Mouse (Mus musculus): ENCODE data around the gene Elf3. TPM values are rescaled to one million over a fixed set of nuclear protein-coding genes. Genes with fewer than 3 reads are reported as not detected.

The Elf3 gene
- polyA plus RNA-seq, 1 experiment from 2014 or later: 1.0 TPM

GRCm38 (mm10) chr1:135271371-135271770 lies 13.0 kb upstream of the Elf3 start:
- Histone ChIP-seq H3K27ac (ENCODE audit: low read depth, low read length) (no peak overlapping the region), H3K4me3 (ENCODE audit: low read depth, low read length) (no peak overlapping the region), H3K9me3 (replicated peaks; ENCODE audit: control insufficient read depth, low read length) (no peaks in the 10 kb centered on the region), H3K27me3 (ENCODE audit: control insufficient read depth, insufficient read depth, low read length) (no peaks in the 10 kb centered on the region), H3K9ac (ENCODE audit: low read depth, low read length) (no peak overlapping the region), H3K36me3 (ENCODE audit: control insufficient read depth, insufficient read depth, low read length) (peaks cover 8% of the 10 kb centered on the region), H3K4me1 (ENCODE audit: control insufficient read depth, insufficient read depth, low read length) (no peaks in the 10 kb centered on the region), H3K4me2 (no peak overlapping the region)
- ATAC-seq (replicated peaks; ENCODE audit: insufficient number of reproducible peaks, low FRiP score, low TSS enrichment): no peak
- 80% methylated on average over 9 of the region's 9 CpGs for WGBS (ENCODE audit: insufficient replicate concordance)

DNA sequence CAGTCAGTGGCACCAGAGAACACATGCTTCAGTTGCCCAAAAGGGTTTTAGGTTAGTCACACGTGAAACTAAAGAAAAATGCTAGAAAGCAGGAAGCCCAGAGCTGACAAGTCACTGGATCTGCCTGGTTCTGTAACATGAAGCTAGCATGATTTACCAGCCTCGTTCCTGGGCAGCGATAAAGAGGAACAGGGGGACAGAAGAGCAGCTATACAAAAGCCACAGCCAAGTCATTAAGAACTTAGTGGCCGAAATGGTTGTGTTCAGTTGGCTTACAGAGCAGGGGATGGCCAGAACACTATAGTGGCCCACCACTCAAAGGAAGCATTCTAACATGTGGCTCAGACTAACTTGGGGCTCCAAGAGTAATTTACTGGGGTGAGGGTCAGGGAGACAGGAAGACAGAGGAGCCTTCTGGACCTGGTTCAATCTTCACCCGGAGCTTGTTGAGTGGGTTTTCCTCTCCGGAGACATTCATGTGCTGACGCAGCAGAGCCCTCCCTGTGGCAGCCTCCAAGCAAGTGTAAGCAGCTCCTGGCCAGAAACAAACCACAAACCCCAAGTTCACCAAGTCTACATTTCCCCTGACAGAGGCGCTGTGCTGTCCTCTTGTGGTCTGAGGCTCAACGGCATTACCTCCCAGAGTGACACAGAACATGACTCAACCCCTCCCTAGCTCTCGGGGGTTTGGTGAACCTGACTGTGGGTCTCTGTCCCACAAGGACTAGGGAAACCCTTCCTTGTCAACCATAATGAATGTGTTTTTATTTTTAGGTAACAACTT lies 9.5 kb upstream of the Elf3 start:
- ATAC-seq (replicated peaks; ENCODE audit: insufficient number of reproducible peaks, low FRiP score, low TSS enrichment): no peak
- WGBS (ENCODE audit: insufficient replicate concordance): 81% methylated on average over 10 of the region's 10 CpGs
- no peak overlapping the region for H3K4me3 ChIP-seq (ENCODE audit: low read depth, low read length)
- no peak overlapping the region for H3K9ac ChIP-seq (ENCODE audit: low read depth, low read length)
- no peaks in the 10 kb centered on the region for H3K27me3 ChIP-seq (ENCODE audit: control insufficient read depth, insufficient read depth, low read length)
- H3K9me3 ChIP-seq (replicated peaks; ENCODE audit: control insufficient read depth, low read length): no peaks in the 10 kb centered on the region
- peaks cover 3% of the 10 kb centered on the region; the same call in 1 of the 2 replicates for H3K4me1 ChIP-seq (ENCODE audit: control insufficient read depth, insufficient read depth, low read length)
- H3K36me3 ChIP-seq (ENCODE audit: control insufficient read depth, insufficient read depth, low read length): peaks cover 9% of the 10 kb centered on the region
- no peak overlapping the region for H3K27ac ChIP-seq (ENCODE audit: low read depth, low read length)
- no peak overlapping the region for H3K4me2 ChIP-seq

- Histone ChIP-seq H3K36me3 (ENCODE audit: control insufficient read depth, insufficient read depth, low read length) (peaks cover 11% of the 10 kb centered on the region), H3K4me3 (ENCODE audit: low read depth, low read length) (no peak overlapping the region), H3K9me3 (replicated peaks; ENCODE audit: control insufficient read depth, low read length) (no peaks in the 10 kb centered on the region), H3K27me3 (ENCODE audit: control insufficient read depth, insufficient read depth, low read length) (no peaks in the 10 kb centered on the region), H3K4me1 (ENCODE audit: control insufficient read depth, insufficient read depth, low read length) (peaks cover 5% of the 10 kb centered on the region; the same call in 1 of the 2 replicates), H3K9ac (ENCODE audit: low read depth, low read length) (no peak overlapping the region), H3K4me2 (no peak overlapping the region), H3K27ac (ENCODE audit: low read depth, low read length) (no peak overlapping the region)
- ATAC-seq (replicated peaks; ENCODE audit: insufficient number of reproducible peaks, low FRiP score, low TSS enrichment): no peak
- 77% methylated on average over 5 of the region's 5 CpGs for WGBS (ENCODE audit: insufficient replicate concordance)
Observed at GRCm38 (mm10) chr1:135265834-135266233, 7.5 kb upstream of the Elf3 start.

DNA sequence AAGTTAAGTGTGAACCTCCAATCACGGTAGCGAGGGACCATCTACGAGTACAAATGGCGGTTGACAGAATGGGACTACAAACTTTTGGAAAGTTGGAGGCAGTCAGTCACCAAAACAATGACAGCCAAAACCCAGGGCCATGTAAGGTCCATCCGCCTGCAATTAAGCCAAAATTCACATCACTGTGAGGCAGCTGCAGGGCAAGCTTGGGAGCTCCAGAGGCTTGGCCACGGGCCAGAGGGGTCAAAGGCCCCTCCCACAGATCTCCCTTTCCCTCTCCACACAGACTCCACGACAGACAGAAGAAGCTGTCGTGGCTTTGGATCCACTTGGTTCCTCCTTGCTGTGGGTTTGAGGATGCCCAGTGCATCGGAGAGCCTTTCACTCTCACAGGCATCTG lies 4.9 kb upstream of the Elf3 start:
- no peaks in the 10 kb centered on the region for H3K9me3 ChIP-seq (replicated peaks; ENCODE audit: control insufficient read depth, low read length)
- no peak overlapping the region for H3K9ac ChIP-seq (ENCODE audit: low read depth, low read length)
- peaks cover 19% of the 10 kb centered on the region for H3K4me1 ChIP-seq (ENCODE audit: control insufficient read depth, insufficient read depth, low read length)
- no peak overlapping the region for H3K4me2 ChIP-seq
- no peak overlapping the region for H3K4me3 ChIP-seq (ENCODE audit: low read depth, low read length)
- WGBS (ENCODE audit: insufficient replicate concordance): 81% methylated on average over 9 of the region's 9 CpGs
- no peak overlapping the region for H3K27ac ChIP-seq (ENCODE audit: low read depth, low read length)
- no peak for ATAC-seq (replicated peaks; ENCODE audit: insufficient number of reproducible peaks, low FRiP score, low TSS enrichment)
- H3K27me3 ChIP-seq (ENCODE audit: control insufficient read depth, insufficient read depth, low read length): no peaks in the 10 kb centered on the region; the same call in 1 of the 2 replicates
- H3K36me3 ChIP-seq (ENCODE audit: control insufficient read depth, insufficient read depth, low read length): peaks cover 11% of the 10 kb centered on the region

DNA sequence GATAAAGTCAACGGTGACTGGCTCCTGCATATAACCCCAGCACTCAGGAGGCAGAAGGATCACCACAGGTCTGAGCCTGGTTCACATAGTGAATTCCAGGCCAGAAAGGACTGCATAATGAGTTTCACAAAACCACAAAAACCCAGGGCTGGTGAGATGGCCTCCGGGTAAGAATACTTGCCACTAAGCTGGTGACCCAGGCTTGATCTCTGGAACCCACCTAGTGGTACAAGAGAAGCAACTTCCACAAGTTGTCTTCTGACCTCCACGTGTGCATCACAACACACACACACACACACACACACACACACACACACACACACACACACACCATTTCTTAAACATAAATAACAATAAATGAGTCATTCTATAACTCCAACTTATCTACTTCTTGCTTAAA lies 4.0 kb upstream of the Elf3 start:
- Histone ChIP-seq H3K27me3 (ENCODE audit: control insufficient read depth, insufficient read depth, low read length) (peaks cover 4% of the 10 kb centered on the region), H3K9ac (ENCODE audit: low read depth, low read length) (no peak overlapping the region), H3K4me3 (ENCODE audit: low read depth, low read length) (no peak overlapping the region), H3K36me3 (ENCODE audit: control insufficient read depth, insufficient read depth, low read length) (peaks cover 6% of the 10 kb centered on the region; the same call in 1 of the 2 replicates), H3K4me2 (no peak overlapping the region), H3K27ac (ENCODE audit: low read depth, low read length) (no peak overlapping the region), H3K4me1 (ENCODE audit: control insufficient read depth, insufficient read depth, low read length) (peaks cover 22% of the 10 kb centered on the region), H3K9me3 (replicated peaks; ENCODE audit: control insufficient read depth, low read length) (no peaks in the 10 kb centered on the region)
- no peak for ATAC-seq (replicated peaks; ENCODE audit: insufficient number of reproducible peaks, low FRiP score, low TSS enrichment)
- whole genome bisulfite sequencing (ENCODE audit: insufficient replicate concordance): 64% methylated on average over 3 of the region's 3 CpGs

DNA sequence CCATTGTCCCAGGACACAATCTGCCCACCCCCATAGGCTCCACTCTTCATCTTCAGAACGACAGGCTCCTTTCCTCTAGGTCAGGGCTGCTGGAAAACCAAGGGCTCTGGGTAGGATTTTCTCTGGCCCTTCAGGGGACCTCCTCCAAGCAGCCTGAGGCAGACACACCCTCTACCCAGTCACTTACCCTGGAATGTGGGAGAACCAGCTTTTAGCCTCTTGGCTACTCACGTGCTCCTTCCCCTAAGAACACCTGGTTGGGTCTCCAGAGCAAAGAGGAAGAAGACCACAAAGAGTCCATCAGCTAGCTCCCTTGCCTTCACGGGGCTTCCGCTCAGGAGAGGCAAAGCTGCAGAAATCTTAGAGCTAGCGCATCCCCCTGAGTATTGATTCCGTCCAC lies 2.6 kb upstream of the Elf3 start:
- Histone ChIP-seq H3K4me2 (no peak overlapping the region), H3K9ac (ENCODE audit: low read depth, low read length) (no peak overlapping the region), H3K4me3 (ENCODE audit: low read depth, low read length) (no peak overlapping the region), H3K4me1 (ENCODE audit: control insufficient read depth, insufficient read depth, low read length) (peaks cover 19% of the 10 kb centered on the region), H3K27me3 (ENCODE audit: control insufficient read depth, insufficient read depth, low read length) (peaks cover 15% of the 10 kb centered on the region), H3K9me3 (replicated peaks; ENCODE audit: control insufficient read depth, low read length) (no peaks in the 10 kb centered on the region), H3K27ac (ENCODE audit: low read depth, low read length) (no peak overlapping the region), H3K36me3 (ENCODE audit: control insufficient read depth, insufficient read depth, low read length) (peaks cover 6% of the 10 kb centered on the region; the same call in 1 of the 2 replicates)
- 68% methylated on average over 6 of the region's 6 CpGs for WGBS (ENCODE audit: insufficient replicate concordance)
- no peak for ATAC-seq (replicated peaks; ENCODE audit: insufficient number of reproducible peaks, low FRiP score, low TSS enrichment)

- Histone ChIP-seq H3K27me3 (ENCODE audit: control insufficient read depth, insufficient read depth, low read length) (peaks cover 22% of the 10 kb centered on the region), H3K9me3 (replicated peaks; ENCODE audit: control insufficient read depth, low read length) (no peaks in the 10 kb centered on the region), H3K4me1 (ENCODE audit: control insufficient read depth, insufficient read depth, low read length) (peaks cover 19% of the 10 kb centered on the region), H3K27ac (ENCODE audit: low read depth, low read length) (no peak overlapping the region), H3K4me3 (ENCODE audit: low read depth, low read length) (peak overlapping the region; percentile 20), H3K36me3 (ENCODE audit: control insufficient read depth, insufficient read depth, low read length) (peaks cover 2% of the 10 kb centered on the region; the same call in 1 of the 2 replicates), H3K4me2 (peak overlapping the region; percentile 71), H3K9ac (ENCODE audit: low read depth, low read length) (peak overlapping the region; percentile 62; the same call in 1 of the 2 replicates)
- WGBS (ENCODE audit: insufficient replicate concordance): 2% methylated on average over 10 of the region's 10 CpGs
- peak; percentile 35; the same call in 1 of the 2 replicates for ATAC-seq (replicated peaks; ENCODE audit: insufficient number of reproducible peaks, low FRiP score, low TSS enrichment)
Observed at GRCm38 (mm10) chr1:135259128-135259436, 714 bp upstream of the Elf3 start.

DNA sequence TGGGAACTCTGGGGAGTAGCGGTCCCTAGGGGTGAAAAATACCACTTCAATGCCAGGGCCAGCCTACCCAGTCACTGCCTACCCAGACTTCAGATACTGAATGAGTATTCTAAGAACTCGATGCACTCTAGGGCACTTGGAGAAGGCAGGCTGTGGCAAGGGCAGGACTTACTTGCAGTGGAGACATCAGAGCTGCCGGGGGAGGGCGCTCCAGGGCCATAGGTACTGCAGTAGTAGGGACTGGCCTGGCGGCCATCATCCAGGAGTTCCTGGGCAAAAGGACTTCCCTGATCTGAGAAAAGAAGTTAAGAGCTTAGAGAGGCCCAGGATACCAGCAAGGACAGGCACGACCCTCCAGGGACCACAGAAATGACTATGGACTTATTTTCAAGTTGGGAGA lies 2.1 kb downstream of the Elf3 start:
- Histone ChIP-seq H3K4me1 (ENCODE audit: control insufficient read depth, insufficient read depth, low read length) (peaks cover 21% of the 10 kb centered on the region), H3K4me3 (ENCODE audit: low read depth, low read length) (no peak overlapping the region), H3K27me3 (ENCODE audit: control insufficient read depth, insufficient read depth, low read length) (peaks cover 24% of the 10 kb centered on the region), H3K4me2 (no peak overlapping the region), H3K9ac (ENCODE audit: low read depth, low read length) (no peak overlapping the region), H3K27ac (ENCODE audit: low read depth, low read length) (no peak overlapping the region), H3K9me3 (replicated peaks; ENCODE audit: control insufficient read depth, low read length) (no peaks in the 10 kb centered on the region), H3K36me3 (ENCODE audit: control insufficient read depth, insufficient read depth, low read length) (no peaks in the 10 kb centered on the region)
- WGBS (ENCODE audit: insufficient replicate concordance): 71% methylated on average over 6 of the region's 6 CpGs
- no peak for ATAC-seq (replicated peaks; ENCODE audit: insufficient number of reproducible peaks, low FRiP score, low TSS enrichment)

- no peak for ATAC-seq (replicated peaks; ENCODE audit: insufficient number of reproducible peaks, low FRiP score, low TSS enrichment)
- H3K4me1 ChIP-seq (ENCODE audit: control insufficient read depth, insufficient read depth, low read length): 0 out of 2 replicates have a peak, but pooled peaks cover 8% of the 10 kb centered on the region
- H3K36me3 ChIP-seq (ENCODE audit: control insufficient read depth, insufficient read depth, low read length): no peaks in the 10 kb centered on the region
- 29% methylated on average over 4 of the region's 4 CpGs for WGBS (ENCODE audit: insufficient replicate concordance)
- H3K4me3 ChIP-seq (ENCODE audit: low read depth, low read length): no peak overlapping the region
- no peak overlapping the region for H3K4me2 ChIP-seq
- H3K9ac ChIP-seq (ENCODE audit: low read depth, low read length): no peak overlapping the region
- no peaks in the 10 kb centered on the region for H3K9me3 ChIP-seq (replicated peaks; ENCODE audit: control insufficient read depth, low read length)
- no peak overlapping the region for H3K27ac ChIP-seq (ENCODE audit: low read depth, low read length)
- peaks cover 39% of the 10 kb centered on the region for H3K27me3 ChIP-seq (ENCODE audit: control insufficient read depth, insufficient read depth, low read length)
Observed at GRCm38 (mm10) chr1:135252854-135253253, 5.5 kb downstream of the Elf3 start.

Measured in heart, embryonic 11.5 days (tissue).